Mouse (Mus musculus) urinary bladder, adult 2 months (tissue): ENCODE measurements around the gene Cyp3a57. TPM values are rescaled to one million over a fixed set of nuclear protein-coding genes. Genes with fewer than 3 reads are reported as not detected.
"Not testable (repeated sequence)": the region's sequence is repeated elsewhere in the genome, so short reads cannot be mapped to it uniquely, and the experiment has no call there.

Experiments
- DNase-seq: peaks from one replicate; pipeline ENCODE4 v3.0.0; 2022; ENCODE audit warnings: low spot score
- polyA plus RNA-seq: library from polyadenylated mRNA; depleted of rRNA; stranded (reverse); fragments of >200 nt; gene quantifications from 2 replicates; pipeline ENCODE4 v1.2.3, GENCODE M21; 2012; rRNA removed

Cyp3a57 gene
- 11.7 and 17.9 TPM in 2 replicates for polyA plus RNA-seq

DNA sequence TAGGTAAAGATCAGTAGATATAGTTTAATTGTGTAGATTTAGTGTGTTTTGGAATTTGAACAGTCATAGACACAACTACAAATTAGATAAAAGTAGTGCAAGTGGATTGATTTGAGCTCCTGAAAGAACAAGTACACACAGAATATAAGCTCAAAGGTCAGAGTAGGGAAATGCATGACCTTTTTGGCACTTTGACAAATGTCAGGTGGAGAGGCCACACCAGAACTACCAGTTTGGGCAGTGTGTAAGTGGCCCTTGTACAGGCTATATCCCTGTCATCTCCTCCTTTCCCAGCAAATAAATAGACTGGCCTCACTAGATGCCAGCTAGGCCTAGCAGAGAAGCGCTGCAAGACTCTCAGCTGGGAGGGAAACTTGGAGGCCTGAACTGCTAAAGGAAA is at the start of gene Cyp3a57:
TSS of gene Cyp3a57 (plus strand) at position 339 of the 400 bp plus-strand sequence.
- DNase-seq = no peak

DNA sequence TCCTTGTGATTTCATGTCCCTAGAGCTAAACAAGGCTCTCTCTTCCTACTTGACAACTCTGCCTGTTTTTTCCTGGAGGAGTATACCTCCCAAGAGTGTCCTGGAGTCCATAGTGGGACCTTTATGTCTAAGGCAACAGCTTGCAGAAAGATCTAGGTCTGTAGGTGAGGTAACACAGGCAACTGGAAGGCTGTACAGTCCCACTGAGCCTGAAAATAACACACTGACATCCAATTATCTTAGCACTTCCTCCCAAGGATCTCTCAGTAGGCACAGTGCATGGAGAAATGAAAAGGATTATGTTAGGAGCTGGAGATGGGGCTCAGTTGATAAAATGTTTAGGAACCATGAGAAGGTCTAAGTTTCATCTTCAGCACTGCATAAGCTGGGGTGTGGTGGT is 44.6 kb upstream of the Cyp3a57 start:
- DNase-seq = no peak

DNA sequence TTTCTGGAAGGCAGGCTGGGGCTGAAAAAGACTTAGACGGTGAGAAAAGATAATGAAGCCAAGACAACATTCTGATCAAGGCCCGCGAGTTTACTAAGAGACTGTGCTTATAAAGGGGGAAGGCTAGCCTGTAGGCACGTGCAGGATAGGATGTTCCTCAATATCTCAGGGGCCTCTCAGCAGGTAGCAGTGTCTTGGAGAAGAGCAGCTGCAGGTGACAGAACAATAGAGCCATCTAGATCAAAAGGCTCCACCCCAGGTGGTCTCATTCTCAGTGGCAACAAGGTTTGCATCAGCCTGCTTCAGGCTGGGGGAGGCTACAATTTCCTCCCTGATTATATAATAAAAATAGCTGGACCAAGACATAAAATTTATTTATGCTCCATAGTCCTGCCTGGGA is 43.3 kb upstream of the Cyp3a57 start:
- not testable (repeated sequence) for DNase-seq

DNA sequence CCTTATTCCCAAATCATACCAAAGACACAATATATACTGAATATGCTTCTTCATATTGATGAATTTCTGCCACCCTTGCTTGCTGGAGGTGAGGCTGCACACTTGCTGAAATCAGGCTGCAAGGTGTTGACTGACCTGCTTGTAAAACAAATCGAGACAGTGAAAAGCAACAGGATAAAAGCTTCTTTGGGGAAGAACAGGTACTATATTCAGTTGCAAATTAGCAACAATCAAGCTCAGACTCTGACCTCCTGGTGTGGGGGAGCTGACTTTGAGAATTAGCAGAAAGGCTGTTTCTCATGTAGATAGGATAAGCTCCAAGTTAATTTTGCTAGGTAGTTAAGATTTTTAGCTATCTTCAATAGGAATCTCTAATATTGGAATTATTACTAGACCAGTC is 42.7 kb upstream of the Cyp3a57 start:
- no peak for DNase-seq

DNA sequence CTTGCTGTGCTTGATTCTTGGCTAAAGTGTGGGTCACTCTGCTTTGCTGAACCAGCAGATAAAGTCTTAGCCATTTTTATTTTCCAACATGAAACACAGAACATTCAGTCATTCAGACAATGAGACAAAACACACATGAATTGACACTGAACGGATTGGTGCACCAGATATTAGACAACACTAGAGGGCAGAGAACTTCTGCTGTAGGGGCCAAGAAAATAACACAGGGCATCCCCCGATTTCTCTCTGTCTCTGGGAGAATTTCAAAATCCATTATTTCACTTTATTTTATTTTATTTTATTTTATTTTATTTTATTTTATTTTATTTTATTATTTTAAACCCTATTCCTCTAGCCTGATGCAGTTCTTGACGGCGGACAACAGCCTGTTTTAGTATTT is 38.1 kb upstream of the Cyp3a57 start:
- not testable (repeated sequence) for DNase-seq

DNA sequence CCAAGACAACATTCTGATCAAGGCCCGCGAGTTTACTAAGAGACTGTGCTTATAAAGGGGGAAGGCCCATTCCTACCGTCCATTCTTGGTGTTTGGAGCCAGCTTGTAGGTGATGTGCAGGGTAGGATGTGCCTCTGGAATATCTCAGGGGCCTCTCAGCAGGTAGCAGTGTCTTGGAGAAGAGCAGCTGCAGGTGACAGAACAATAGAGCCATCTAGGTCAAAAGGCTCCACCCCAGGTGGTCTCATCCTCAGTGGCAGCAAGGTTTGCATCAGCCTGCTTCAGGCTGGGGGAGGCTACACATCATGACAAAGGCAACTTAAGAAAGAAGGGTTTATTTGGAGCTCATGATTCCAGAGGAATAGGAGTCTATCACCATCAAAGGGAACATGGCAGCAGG is 37.3 kb upstream of the Cyp3a57 start:
- not testable (repeated sequence) for DNase-seq

DNA sequence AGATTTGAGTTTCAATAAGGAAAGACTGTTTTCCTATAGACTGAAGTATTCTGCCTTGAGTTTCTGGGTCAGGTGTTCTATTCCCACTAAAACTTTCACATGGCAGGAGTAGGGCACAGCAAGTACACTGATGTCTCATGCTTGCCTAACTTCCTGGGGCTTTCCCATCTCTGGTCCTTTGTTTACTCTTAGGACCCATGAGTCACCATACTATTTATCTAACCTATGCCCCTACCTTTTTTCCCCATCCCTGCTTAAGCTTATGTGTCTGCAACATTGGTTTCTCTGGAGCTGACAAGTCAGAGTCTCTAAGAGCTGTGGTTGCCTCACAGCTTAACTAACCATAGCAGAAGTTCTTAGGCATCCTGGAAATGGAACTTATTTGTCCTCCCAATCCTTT is 31.2 kb upstream of the Cyp3a57 start:
- no peak for DNase-seq

DNA sequence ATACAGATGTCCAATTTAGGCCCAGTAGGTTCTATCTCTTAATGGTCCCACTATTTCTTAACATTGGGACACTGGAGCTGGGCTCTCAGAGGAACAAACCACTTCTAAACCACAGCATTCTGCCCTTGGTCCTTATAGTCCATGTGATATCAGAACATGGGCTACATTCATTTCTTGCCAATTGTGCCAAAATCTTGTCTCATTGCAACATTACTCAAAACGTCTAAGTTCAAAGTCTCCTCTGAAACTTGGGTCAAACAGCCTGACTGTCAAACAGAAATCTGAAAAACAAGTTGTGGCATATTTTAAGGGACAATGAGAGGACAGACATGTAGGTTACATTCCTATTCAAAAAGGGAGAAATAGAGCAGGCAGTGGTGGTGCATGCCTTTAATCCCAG is 27.9 kb upstream of the Cyp3a57 start:
- no peak for DNase-seq

DNA sequence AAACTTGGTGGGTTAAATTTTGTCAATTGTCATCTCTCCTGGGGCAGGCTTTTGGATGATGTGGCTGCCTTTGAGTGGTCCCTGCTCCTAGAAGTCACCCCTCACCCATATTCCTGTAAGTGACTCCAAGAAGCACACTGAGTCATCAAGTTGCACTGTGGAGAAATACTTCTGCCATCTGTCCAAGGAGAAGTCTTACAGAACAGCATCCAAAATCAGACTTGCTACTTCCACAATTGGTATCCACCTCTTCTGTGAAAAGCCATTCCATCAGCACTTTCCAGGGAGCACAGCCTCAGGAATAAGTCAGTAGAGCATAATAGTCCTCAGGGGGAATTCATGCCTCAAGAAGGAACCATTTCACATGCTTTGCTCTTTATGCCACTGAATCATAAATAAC is 6.3 kb upstream of the Cyp3a57 start:
- not testable (repeated sequence) for DNase-seq

DNA sequence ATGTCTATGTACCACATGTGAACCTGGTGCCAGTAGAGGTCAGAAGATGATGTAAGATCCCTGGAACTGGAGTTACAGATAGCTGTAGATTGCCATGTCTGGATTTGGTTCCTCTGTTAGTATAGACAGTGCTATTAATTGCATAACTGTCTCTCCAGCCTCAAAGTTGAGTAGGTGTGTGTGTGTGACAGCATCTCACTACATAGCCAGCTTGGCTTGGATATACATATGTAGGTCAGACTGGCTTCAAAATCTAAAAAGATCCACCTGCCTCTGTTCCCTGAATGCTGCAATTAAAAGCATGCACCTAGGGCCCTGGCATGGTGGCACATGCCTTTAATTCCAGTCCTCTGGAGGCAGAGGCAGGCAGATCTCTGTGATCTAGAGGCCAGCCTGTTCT is 4.6 kb downstream of the Cyp3a57 start:
- DNase-seq = no peak

DNA sequence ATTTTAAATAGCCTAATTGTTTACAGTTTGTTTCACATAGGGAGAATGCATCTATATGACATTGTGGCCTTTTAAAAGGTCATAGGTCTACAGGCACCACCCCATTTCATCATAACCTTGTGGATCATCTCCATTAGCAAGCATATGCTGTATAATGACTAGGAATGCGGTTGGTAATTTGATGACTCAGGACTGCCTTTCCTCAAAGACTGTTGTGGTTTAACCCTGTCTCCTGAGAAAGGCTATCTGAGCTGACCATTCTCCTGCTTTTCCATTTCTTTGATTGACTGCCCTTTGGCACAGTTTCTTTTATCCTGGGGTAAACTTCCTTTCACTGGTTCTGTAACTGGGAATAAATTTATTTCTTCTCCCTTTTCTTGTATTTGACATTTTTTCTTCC is 8.0 kb downstream of the Cyp3a57 start:
- no peak for DNase-seq

DNA sequence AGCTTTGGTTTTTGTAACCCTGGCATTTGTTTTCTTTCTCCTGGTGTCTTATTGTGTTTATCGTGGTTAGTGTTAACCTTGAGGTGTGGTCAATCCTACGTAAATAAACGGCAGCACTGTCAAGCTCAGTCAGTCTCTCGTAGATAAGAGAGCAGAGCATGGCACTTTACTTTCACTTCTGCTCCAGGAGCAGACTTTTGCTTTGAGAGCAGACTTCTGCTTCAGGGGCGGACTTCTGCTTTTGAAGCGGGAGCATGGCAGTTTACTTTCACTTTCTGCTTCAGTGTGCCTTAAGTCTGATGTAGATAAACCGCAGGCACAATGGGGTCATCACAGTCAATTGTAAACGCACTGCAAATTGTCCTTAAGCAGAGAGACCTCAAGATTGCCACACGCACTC is 70.3 kb downstream of the Cyp3a57 start:
- DNase-seq = not testable (repeated sequence)

DNA sequence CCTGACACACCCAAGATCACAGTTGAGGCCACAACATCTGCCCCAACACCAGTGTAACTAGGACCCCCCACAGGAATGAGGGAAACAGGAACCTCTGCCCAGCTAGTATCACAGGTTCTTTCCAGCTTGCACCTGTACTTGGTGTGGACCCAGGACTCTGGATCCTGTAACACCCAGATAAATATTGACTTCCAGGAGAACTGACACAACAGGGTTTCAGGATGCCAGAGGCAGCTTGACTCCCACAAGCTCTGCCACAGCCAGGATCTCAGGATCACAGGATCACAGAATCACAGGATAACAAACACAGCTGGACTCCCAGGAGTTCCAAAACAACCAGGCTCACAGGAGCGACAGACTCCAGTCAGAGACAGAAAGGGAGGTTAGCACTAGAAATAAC is 77.2 kb downstream of the Cyp3a57 start:
- DNase-seq = no peak

DNA sequence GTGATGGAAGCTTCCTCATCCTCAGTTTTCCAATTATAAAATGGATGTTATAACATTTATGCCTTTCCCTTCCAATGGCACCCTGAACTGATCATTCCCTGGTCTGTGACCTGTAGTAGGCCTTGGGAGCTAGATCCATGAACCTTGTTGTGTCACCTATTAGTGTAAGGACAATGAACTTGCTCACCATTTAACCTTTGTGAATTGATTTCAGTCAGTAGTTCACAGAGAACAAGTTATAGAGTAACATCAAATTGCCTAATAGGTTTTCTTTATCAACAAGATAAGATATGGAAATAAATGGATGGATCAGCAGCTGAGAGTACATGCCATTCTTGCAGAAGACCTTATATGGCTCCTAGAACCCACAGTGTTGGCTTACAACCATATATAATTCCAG is 85.9 kb downstream of the Cyp3a57 start:
- no peak for DNase-seq

DNA sequence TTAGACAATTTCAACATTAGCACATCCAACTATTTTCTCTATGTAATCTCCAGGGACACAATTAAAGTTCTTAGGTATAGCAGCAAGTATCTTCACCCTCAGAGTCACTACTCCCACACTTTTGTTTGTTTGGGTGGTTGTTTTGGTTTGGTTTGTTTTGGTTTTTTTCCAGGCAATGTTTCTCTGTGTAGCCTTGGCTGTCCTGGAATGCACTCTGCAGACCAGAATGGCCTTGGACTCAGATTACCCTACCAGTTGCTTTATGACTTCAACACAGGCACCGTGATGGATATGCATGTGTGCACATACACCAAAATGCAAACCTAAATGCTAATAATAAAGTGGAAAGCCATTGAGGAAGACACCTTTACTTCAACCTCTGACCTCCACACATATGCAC is 88.6 kb downstream of the Cyp3a57 start:
- DNase-seq = no peak

Other genes with a start within 250 kb of the Cyp3a57 start
- gene Arpc1b, start 231.1 kb upstream of the Cyp3a57 start, polyA plus RNA-seq = 410 and 483 TPM in 2 replicates
- 51.4 and 62.5 TPM in 2 replicates for gene Pdap1, start 205.0 kb upstream of the Cyp3a57 start, polyA plus RNA-seq
- gene Bud31, start 204.9 kb upstream of the Cyp3a57 start, polyA plus RNA-seq = 80.5 and 98.6 TPM in 2 replicates
- gene Ptcd1, start 178.2 kb upstream of the Cyp3a57 start, polyA plus RNA-seq = 12.9 TPM in 2 replicates
- 20.4 and 25.4 TPM in 2 replicates for gene Cpsf4, start 178.1 kb upstream of the Cyp3a57 start, polyA plus RNA-seq
- 266 and 278 TPM in 2 replicates for gene Atp5j2, start 153.2 kb upstream of the Cyp3a57 start, polyA plus RNA-seq
- 6.8 and 7.4 TPM in 2 replicates for gene Zkscan14, start 143.4 kb upstream of the Cyp3a57 start, polyA plus RNA-seq
- gene Zkscan5, start 140.7 kb upstream of the Cyp3a57 start, polyA plus RNA-seq = 7.4 and 9.1 TPM in 2 replicates
- gene Zfp655, start 113.6 kb upstream of the Cyp3a57 start, polyA plus RNA-seq = 30.0 and 31.5 TPM in 2 replicates
- gene Zscan25, start 64.8 kb upstream of the Cyp3a57 start, polyA plus RNA-seq = 16.1 and 19.1 TPM in 2 replicates
- not detected in 2 replicates for gene Cyp3a16, start 124.4 kb downstream of the Cyp3a57 start, polyA plus RNA-seq
- gene Cyp3a41b, start 239.5 kb downstream of the Cyp3a57 start, polyA plus RNA-seq = not detected in 2 replicates